Mouse (Mus musculus) embryonic facial prominence, embryonic 11.5 days (tissue): Measurements from ENCODE around the gene Nfxl1. TPM values are rescaled to one million over a fixed set of nuclear protein-coding genes. Genes with fewer than 3 reads are reported as not detected.
"Not testable (repeated sequence)": the region's sequence is repeated elsewhere in the genome, so short reads cannot be mapped to it uniquely, and the experiment has no call there.

Source experiments
- ATAC-seq: fragments of 200-750 bp; cut with Nextera tagmentation; replicated peaks from 2 replicates; pipeline ENCODE4 v1.8.0; 2017; ENCODE audit warnings: low read depth; ENCODE audit not compliant: insufficient number of reproducible peaks, low FRiP score, low TSS enrichment
- DNase-seq: peaks from one replicate; pipeline ENCODE4 v3.0.0-alpha.2; 2015; ENCODE audit warnings: low spot score
- H3K27ac ChIP-seq: fragments of 300-500 bp; sonication (generic); replicated peaks from 2 replicates; pipeline ENCODE4 v1.5.1; 2014; ENCODE audit warnings: mild to moderate bottlenecking, low read depth, low read length, control low read depth
- H3K27me3 ChIP-seq: fragments of 300-500 bp; sonication (generic); 2 replicates; pipeline ENCODE4 v1.6.1; 2014; ENCODE audit warnings: mild to moderate bottlenecking, low read length, moderate library complexity, mixed read lengths; ENCODE audit not compliant: control insufficient read depth, insufficient read depth
- H3K36me3 ChIP-seq: fragments of 300-500 bp; sonication (generic); replicated peaks from 2 replicates; pipeline ENCODE4 v1.6.1; 2014; ENCODE audit warnings: low read depth, mild to moderate bottlenecking, low read length, moderate library complexity, mixed read lengths; ENCODE audit not compliant: control insufficient read depth, insufficient read depth
- H3K4me1 ChIP-seq: fragments of 300-500 bp; sonication (generic); 2 replicates; pipeline ENCODE4 v1.6.1; 2014; ENCODE audit warnings: low read length, mixed read lengths; ENCODE audit not compliant: control insufficient read depth, insufficient read depth
- H3K4me2 ChIP-seq: fragments of 300-500 bp; sonication (generic); 2 replicates; pipeline ENCODE4 v1.6.1; 2014; ENCODE audit warnings: low read depth, mild to moderate bottlenecking, control low read depth, low read length, moderate library complexity
- H3K4me3 ChIP-seq: fragments of 300-500 bp; sonication (generic); 2 replicates; pipeline ENCODE4 v1.5.1; 2014; ENCODE audit warnings: low read depth, low read length, control low read depth
- H3K9ac ChIP-seq: fragments of 300-500 bp; sonication (generic); replicated peaks from 2 replicates; pipeline ENCODE4 v1.6.1; 2014; ENCODE audit warnings: mild to moderate bottlenecking, control low read depth, low read length
- H3K9me3 ChIP-seq: fragments of 300-500 bp; sonication (generic); replicated peaks from 2 replicates; pipeline ENCODE4 v1.6.1; 2016; ENCODE audit warnings: mild to moderate bottlenecking, low read length, inconsistent platforms, mixed read lengths; ENCODE audit not compliant: control insufficient read depth
- WGBS: fragments of 180-500 bp; shearing (Covaris S2); extraction: QIAGEN DNeasy Blood & Tissue Kit; methylation state at CpG from one replicate; pipeline ENCODE4 v1.1.7; 2014; 5-methylcytosine and 5-hydroxymethylcytosine counted together
- polyA plus RNA-seq: library from polyadenylated mRNA; unstranded; fragments of >200 nt; fragmentation: Nextera tagmentation; extraction: Ambion mirVana; gene quantifications from 2 replicates; pipeline ENCODE4 v1.2.1, GENCODE M21; 2014

Nfxl1 gene
- 28.6 and 30.5 TPM in 2 replicates for polyA plus RNA-seq

DNA sequence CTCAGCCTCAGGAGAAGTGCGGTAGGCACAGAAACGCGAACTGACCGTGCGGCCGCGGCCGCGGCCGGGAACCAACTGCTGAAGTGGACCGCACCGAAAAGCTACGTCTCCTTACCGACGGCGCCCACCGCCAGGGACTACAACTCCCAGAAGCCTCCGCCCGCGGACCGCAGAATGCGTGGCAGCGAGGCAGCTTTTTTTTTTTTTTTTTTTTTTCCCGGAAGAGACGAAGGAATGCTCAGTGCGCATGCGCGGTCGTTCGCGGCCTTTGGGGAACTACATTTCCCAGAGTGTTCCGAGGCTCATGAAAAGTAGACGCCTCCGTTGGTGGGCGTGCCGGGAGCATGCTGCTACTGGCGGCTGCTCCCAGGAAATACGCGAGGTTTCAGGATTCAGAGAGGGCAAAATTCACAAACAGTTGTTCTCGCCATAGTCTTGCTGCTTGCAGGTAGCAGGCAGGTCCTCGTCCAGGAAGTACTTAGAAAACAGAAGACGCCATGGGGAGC lies at the start of gene Nfxl1:
Nfxl1 (minus strand) TSS at position 141 of the 506 bp plus-strand sequence.
- peak within 1 kb of the TSS; percentile 60 for H3K27ac ChIP-seq
- peak within 1 kb of the TSS; percentile 68 for H3K9ac ChIP-seq
- no peaks in the 10 kb centered on the region for H3K36me3 ChIP-seq
- DNase-seq (peak; percentile 99), ATAC-seq (peak; percentile 91)
- no peaks in the 10 kb centered on the region for H3K9me3 ChIP-seq
- H3K4me3 ChIP-seq = peak within 1 kb of the TSS; percentile 69
- no peaks in the 10 kb centered on the region for H3K4me1 ChIP-seq
- under 1% methylated on average over 41 of the region's 42 CpGs for WGBS
- no peaks in the 10 kb centered on the region for H3K27me3 ChIP-seq
- peak within 1 kb of the TSS; percentile 54 for H3K4me2 ChIP-seq

DNA sequence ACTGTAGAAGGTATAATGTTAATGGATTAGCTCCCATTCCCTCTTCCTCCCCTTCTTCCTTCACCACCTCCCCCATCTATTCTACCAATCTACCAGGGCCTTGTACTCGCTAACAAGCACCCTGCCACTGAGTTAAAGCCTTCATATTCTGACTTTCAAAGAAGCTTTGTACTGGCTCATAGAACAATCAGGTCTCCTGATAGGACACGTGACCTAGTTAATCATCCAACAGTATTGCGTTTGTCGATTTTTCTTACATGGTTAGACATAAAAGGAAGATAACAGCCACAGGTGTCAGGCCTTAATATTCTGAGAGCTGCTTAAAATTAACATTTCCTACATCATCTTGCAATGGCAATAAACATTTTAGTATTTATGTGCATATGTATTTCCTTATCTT lies 43.7 kb upstream of the Nfxl1 start:
- H3K4me1 ChIP-seq = no peaks in the 10 kb centered on the region
- DNase-seq = no peak
- WGBS = 93% methylated on average over 4 of the region's 4 CpGs
- no peaks in the 10 kb centered on the region for H3K9me3 ChIP-seq
- H3K27ac ChIP-seq = no peak overlapping the region
- no peak overlapping the region for H3K4me2 ChIP-seq
- no peak overlapping the region for H3K4me3 ChIP-seq
- no peak overlapping the region for H3K9ac ChIP-seq
- H3K36me3 ChIP-seq = no peaks in the 10 kb centered on the region
- ATAC-seq = no peak
- no peaks in the 10 kb centered on the region for H3K27me3 ChIP-seq

DNA sequence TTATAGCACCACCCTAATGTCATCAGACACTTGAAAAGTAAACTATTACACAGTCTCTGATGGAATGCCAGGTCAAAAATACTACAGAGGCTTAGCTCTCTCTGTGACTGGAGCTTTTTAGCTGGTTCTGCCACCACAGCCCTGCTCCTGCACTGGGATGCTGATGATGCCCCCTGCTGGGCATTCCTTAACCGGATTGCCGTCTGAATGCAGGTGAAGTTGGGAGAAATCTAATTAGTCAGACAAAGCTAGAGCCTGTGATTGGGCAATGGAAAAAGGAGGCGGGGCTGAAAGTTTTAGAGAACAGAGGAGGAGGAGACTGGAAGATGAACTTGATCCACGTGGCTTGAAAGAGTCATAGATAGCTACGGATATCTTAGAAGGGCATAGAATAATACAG lies 41.5 kb upstream of the Nfxl1 start:
- Histone ChIP-seq H3K27ac (no peak overlapping the region), H3K27me3 (no peaks in the 10 kb centered on the region), H3K36me3 (no peaks in the 10 kb centered on the region), H3K4me2 (no peak overlapping the region), H3K4me3 (no peak overlapping the region), H3K4me1 (no peaks in the 10 kb centered on the region), H3K9me3 (no peaks in the 10 kb centered on the region), H3K9ac (no peak overlapping the region)
- 13% methylated on average over 5 of the region's 5 CpGs for WGBS
- ATAC-seq (peak; percentile 44; the same call in 1 of the 2 replicates), DNase-seq (peak; percentile 66)

DNA sequence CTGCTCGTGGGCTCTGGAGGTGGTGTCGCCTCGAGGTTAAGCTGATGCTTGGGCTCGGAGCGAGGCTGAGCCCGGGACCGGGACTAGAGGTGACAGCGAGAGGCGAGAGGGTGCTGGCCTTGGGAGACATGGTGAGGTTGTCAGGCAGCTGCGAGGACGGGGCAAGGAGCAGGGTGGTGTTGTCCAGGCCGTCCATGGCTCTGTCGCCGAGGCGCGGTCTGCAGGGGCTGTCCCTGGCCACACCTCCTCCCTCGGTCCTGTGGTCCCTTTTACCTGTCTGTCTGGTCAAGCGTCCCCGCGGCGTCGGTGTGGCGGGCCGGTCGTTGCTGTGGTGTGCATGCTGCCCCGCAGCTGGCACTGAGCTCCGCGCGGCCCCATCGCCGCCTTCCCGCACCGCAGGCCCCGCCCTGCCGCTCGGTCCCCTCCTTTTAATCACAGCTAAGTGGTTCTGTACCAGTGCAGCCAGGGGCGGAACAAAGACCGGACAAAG lies 27.8 kb upstream of the Nfxl1 start, which contains the start of gene Gm5868:
Gm5868 (minus strand) TSS at position 360 of the 490 bp plus-strand sequence.
- peak; percentile 19 for DNase-seq
- H3K27ac ChIP-seq = no peak within 1 kb of the TSS
- peak; percentile 83 for ATAC-seq

DNA sequence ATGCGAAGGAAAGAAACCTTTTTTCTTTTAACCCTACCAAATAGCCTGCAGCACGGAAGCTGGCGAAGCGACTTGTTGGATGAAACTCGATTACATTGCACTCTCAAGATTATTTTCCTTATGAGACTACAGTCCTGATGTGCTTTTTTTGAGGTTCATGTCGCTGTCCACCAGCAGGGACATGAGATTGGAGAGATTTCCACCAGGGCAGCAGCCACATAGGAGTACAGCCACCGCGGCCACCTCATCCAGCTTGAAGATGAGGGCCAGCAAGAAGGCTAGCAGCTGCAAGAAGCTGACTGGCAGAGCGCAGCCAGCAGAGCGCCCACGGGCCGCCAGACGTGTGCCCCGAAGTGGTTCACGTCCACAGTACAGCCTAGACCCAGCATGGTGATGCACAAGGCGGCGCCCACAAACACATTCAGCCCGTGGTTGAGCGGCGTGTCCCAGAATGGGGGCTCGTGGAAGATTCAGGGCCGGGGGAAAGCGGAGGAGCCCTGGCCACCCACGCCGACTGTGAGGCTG lies 27.2 kb upstream of the Nfxl1 start:
- not testable (repeated sequence) for H3K27ac ChIP-seq, H3K9me3 ChIP-seq, DNase-seq, H3K27me3 ChIP-seq, H3K4me1 ChIP-seq, H3K36me3 ChIP-seq
- Histone ChIP-seq H3K9ac (peak overlapping the region; percentile 30; the same call in 1 of the 2 replicates), H3K4me3 (peak overlapping the region; percentile 30; the same call in 1 of the 2 replicates), H3K4me2 (peak overlapping the region; percentile 53)
- 38% methylated on average over 25 of the region's 25 CpGs for WGBS
- peak; percentile 41; the same call in 1 of the 2 replicates for ATAC-seq

More for the DNA sequence above, 27.8 kb upstream of the Nfxl1 start, which contains the start of gene Gm5868:
- 3% methylated on average over 36 of the region's 38 CpGs for WGBS
- no peaks in the 10 kb centered on the region for H3K4me1 ChIP-seq
- peak within 1 kb of the TSS; percentile 30 for H3K4me3 ChIP-seq
- H3K36me3 ChIP-seq = no peaks in the 10 kb centered on the region
- H3K27me3 ChIP-seq = peaks cover 4% of the 10 kb centered on the region; the same call in 1 of the 2 replicates
- no peaks in the 10 kb centered on the region for H3K9me3 ChIP-seq
- peak within 1 kb of the TSS; percentile 30 for H3K9ac ChIP-seq
- H3K4me2 ChIP-seq = peak within 1 kb of the TSS; percentile 53

DNA sequence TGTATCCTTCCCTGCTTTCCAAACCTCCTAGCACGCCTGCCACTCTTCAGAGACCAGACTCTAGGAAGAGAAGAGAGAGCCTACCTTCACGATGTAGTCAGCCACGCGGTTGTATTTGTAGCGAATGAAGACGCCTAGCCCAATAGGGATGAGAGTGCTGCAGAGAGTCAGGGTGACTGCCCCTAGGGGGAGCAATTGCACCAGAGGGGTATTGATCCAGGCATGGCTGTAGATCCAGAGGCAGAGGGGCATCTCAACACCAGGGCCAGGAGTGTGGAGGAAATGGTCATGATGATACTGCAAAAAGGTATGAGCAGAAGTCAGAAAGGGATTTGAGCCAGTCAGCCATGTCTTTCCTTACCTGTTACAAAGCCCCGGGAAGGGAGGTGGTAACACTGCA lies 26.6 kb upstream of the Nfxl1 start:
- not testable (repeated sequence) for H3K4me1 ChIP-seq, DNase-seq
- 39% methylated on average over 7 of the region's 7 CpGs for WGBS

DNA sequence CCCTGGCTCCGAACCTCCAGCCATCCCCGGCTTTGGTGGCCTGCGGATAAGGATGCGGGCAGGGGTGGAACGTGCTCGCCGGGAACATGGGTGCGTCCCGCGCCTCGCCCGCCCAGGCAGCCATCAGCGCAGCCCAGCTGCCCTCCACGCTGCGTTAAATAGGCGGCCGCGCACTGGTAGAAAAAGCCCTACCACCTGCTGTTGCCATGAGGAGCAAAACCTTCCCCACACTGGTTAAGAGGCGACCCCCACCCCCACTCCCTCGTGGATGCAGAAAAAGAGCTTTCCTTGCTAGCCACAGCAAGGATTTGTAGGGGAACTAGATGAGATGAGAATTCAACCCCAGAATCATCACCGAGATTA lies 21.5 kb upstream of the Nfxl1 start, which contains the start of gene Zar1:
Zar1 (minus strand) TSS at position 285 of the 363 bp plus-strand sequence.
- H3K4me2 ChIP-seq = peak within 1 kb of the TSS; percentile 75
- ATAC-seq = peak; percentile 68; the same call in 1 of the 2 replicates
- DNase-seq = peak; percentile 17

More for the DNA sequence above, 26.6 kb upstream of the Nfxl1 start:
- H3K4me2 ChIP-seq, H3K27me3 ChIP-seq, H3K27ac ChIP-seq, ATAC-seq, H3K4me3 ChIP-seq, H3K9me3 ChIP-seq, H3K36me3 ChIP-seq, H3K9ac ChIP-seq: not testable (repeated sequence)

More for the DNA sequence above, 21.5 kb upstream of the Nfxl1 start, which contains the start of gene Zar1:
- not testable (repeated sequence) for H3K27ac ChIP-seq, H3K36me3 ChIP-seq, H3K4me1 ChIP-seq, H3K27me3 ChIP-seq, H3K9me3 ChIP-seq
- WGBS = 5% methylated on average over 16 of the region's 21 CpGs
- Histone ChIP-seq H3K4me3 (peak within 1 kb of the TSS; percentile 30), H3K9ac (peak within 1 kb of the TSS; percentile 60)
